Mouse (Mus musculus) heart, embryonic 10.5 days (tissue): ENCODE measurements at regions not wholly inside any gene's neighbourhood (a gene's known extent, or its start where the extent isn't known, plus 50 kb on each side); places are given as distances from the start of the nearest gene placed in this dataset.

Experiments
- DNase-seq: peaks from one replicate; pipeline ENCODE4 v3.0.0-alpha.2; 2017; ENCODE audit warnings: low spot score
- H3K27ac ChIP-seq: fragments of 300-500 bp; sonication (generic); 2 replicates; pipeline ENCODE4 v1.5.1; 2016; ENCODE audit warnings: mild to moderate bottlenecking
- H3K27me3 ChIP-seq: fragments of 300-500 bp; sonication (generic); 2 replicates; pipeline ENCODE4 v1.6.1; 2016; ENCODE audit warnings: mild to moderate bottlenecking; ENCODE audit not compliant: poor library complexity, insufficient read depth, severe bottlenecking
- H3K36me3 ChIP-seq: fragments of 300-500 bp; sonication (generic); 2 replicates; pipeline ENCODE4 v1.6.1; 2016; ENCODE audit warnings: mild to moderate bottlenecking, moderate library complexity
- H3K4me1 ChIP-seq: fragments of 300-500 bp; sonication (generic); 2 replicates; pipeline ENCODE4 v1.6.1; 2016; ENCODE audit warnings: mild to moderate bottlenecking
- H3K4me3 ChIP-seq: fragments of 300-500 bp; sonication (generic); 2 replicates; pipeline ENCODE4 v1.5.1; 2016; ENCODE audit warnings: mild to moderate bottlenecking, moderate library complexity
- H3K9me3 ChIP-seq: fragments of 300-500 bp; sonication (generic); 2 replicates; pipeline ENCODE4 v1.6.1; 2016; ENCODE audit warnings: mild to moderate bottlenecking, moderate library complexity
- WGBS: fragments of 180-500 bp; shearing (Covaris S2); methylation state at CpG from one replicate; pipeline ENCODE4 v1.1.7; 2016; 5-methylcytosine and 5-hydroxymethylcytosine counted together

DNA sequence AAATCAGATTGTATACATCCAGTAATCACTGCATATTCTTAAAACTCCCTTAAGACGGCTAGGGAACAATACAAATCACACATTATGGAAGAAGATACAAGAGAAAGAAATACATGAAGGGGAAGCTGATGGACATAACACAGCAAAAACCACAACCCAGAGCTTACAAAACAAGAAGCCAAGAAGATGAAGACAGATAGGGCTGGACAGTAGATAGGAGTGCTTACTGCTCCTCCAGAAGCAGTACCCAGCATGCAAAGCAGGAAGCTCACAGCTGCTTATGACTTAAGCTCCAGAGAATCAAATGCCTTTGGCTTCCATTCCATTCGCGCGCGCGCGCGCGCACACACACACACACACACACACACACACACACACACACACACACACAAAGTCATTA is 131.0 kb upstream of the Slc7a11 start:
- no peak for DNase-seq
- 98% methylated on average over 9 of the region's 9 CpGs for WGBS
- no peaks in the 10 kb centered on the region for H3K9me3 ChIP-seq
- H3K4me3 ChIP-seq, result no peak overlapping the region
- no peaks in the 10 kb centered on the region for H3K36me3 ChIP-seq
- H3K27me3 ChIP-seq, result no peaks in the 10 kb centered on the region
- no peak overlapping the region for H3K27ac ChIP-seq
- no peaks in the 10 kb centered on the region for H3K4me1 ChIP-seq

- DNase-seq, result no peak
- H3K27me3 ChIP-seq, result no peaks in the 10 kb centered on the region
- no peaks in the 10 kb centered on the region for H3K36me3 ChIP-seq
- no peaks in the 10 kb centered on the region for H3K4me1 ChIP-seq
- no peaks in the 10 kb centered on the region for H3K9me3 ChIP-seq
- no peak overlapping the region for H3K27ac ChIP-seq
- H3K4me3 ChIP-seq, result no peak overlapping the region
Measured at GRCm38 (mm10) chr3:50570027-50570426, 126.6 kb upstream of the Slc7a11 start.

DNA sequence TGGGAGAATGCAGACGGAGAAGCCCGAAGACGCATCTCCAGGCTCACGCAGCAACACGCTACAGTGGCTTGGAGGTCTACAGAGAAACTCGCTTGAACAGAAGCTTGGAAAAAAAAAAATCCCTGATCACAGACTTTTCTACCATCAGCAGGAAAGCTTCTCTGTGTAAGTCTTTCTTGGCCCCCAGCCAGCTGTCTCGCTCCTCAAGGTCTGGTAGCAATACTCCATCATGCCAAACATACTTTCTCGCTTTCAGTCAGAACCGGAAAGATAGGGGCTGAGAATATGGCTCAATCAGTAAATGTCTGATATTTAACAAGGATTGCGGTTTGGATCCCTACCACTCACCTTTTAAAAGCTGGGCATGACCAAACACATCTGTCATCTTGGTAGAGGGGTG is 126.2 kb upstream of the Slc7a11 start:
- Histone ChIP-seq H3K9me3 (no peaks in the 10 kb centered on the region), H3K27me3 (no peaks in the 10 kb centered on the region), H3K4me3 (no peak overlapping the region), H3K4me1 (no peaks in the 10 kb centered on the region), H3K36me3 (no peaks in the 10 kb centered on the region), H3K27ac (no peak overlapping the region)
- DNase-seq, result no peak
- WGBS, result 80% methylated on average over 10 of the region's 10 CpGs

DNA sequence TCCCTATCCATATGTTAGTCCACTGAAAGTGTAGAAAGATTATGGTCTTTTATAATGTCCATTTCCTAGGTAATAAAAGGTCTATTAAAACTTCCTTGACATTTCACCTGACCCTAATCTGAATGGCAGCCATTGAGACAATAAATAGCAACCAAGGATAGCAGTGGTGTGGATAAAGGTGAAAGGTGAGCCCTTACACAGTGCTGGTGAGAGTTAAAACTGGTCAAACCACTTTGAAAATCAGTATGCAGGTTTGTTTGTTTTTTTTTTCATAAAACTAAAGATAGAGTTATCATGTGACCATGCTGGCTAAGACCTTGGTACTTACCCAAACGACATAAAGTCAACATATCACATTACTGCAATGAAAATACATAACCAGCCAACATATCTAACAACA is 110.7 kb upstream of the Slc7a11 start:
- H3K36me3 ChIP-seq, result no peaks in the 10 kb centered on the region
- DNase-seq, result no peak
- no peaks in the 10 kb centered on the region for H3K27me3 ChIP-seq
- WGBS, result 33% methylated on average over 1 of the region's 1 CpGs
- no peaks in the 10 kb centered on the region for H3K4me1 ChIP-seq
- no peak overlapping the region for H3K27ac ChIP-seq
- no peak overlapping the region for H3K4me3 ChIP-seq
- H3K9me3 ChIP-seq, result no peaks in the 10 kb centered on the region

DNA sequence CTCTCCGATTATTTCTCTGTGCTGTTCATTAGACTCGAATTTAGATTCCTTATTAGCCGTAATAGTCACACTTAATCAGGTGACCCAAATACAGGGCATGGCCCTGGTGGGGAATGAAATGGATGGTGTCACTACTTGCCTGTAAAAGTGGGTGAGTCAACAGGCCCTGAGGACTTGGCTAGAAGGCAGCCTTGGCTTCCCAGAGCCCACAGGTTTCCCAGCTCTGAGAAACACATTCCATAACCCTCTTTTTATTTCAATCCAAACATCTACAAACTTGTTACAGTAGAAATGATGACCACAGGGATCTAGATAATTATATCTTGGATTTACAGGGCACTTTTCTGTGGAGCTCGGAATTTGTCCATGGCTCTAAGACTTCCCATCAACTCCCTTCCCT is 105.2 kb upstream of the Slc7a11 start:
- H3K4me3 ChIP-seq, result no peak overlapping the region
- DNase-seq, result no peak
- H3K27ac ChIP-seq, result no peak overlapping the region
- 78% methylated on average over 4 of the region's 4 CpGs for WGBS
- no peaks in the 10 kb centered on the region for H3K27me3 ChIP-seq
- H3K9me3 ChIP-seq, result no peaks in the 10 kb centered on the region
- H3K36me3 ChIP-seq, result no peaks in the 10 kb centered on the region
- H3K4me1 ChIP-seq, result no peaks in the 10 kb centered on the region

DNA sequence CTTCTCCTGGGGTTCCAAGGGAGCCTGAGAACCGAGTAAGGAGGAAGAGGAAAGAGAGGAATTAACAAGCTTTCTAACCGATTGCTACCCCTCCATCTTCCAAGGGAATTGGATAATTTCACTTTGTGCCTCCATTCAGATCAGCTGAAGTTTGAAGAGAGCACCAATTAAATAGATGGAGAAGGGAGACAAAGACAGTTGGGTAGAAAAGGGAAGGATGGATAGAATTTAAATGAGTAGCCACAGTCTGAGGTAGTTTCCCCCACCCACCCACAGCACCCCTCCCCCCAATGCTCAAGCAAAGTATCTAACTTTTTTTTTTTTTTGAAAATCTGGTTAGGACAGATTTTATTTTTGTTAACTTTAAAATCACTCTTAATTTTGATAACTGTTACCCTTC is 87.2 kb upstream of the Slc7a11 start:
- H3K36me3 ChIP-seq, result no peaks in the 10 kb centered on the region
- H3K4me3 ChIP-seq, result no peak overlapping the region
- H3K27me3 ChIP-seq, result no peaks in the 10 kb centered on the region
- no peak overlapping the region for H3K27ac ChIP-seq
- H3K4me1 ChIP-seq, result no peaks in the 10 kb centered on the region
- H3K9me3 ChIP-seq, result no peaks in the 10 kb centered on the region
- WGBS, result 64% methylated on average over 2 of the region's 2 CpGs
- DNase-seq, result no peak

DNA sequence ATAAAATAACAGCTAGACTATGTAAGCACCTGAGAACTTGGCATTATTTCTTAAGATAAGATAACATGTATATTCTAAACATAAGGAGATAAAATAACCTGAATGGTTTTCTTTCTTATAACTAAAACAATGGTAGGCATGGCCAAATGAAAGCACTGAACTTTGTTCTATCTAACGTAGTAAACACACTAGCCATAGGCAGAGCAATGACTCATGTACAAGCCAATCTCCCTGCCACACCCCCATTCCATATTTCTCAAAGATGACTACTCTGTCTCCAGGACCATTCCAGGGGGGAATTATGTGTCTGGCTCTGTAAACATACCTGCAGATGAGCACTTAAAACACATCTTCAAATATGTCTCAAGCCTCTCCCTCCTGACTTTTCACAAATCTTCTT is 80.6 kb upstream of the Slc7a11 start:
- WGBS, result 77% methylated on average over 1 of the region's 1 CpGs
- H3K4me1 ChIP-seq, result no peaks in the 10 kb centered on the region
- no peaks in the 10 kb centered on the region for H3K27me3 ChIP-seq
- H3K9me3 ChIP-seq, result no peaks in the 10 kb centered on the region
- no peak overlapping the region for H3K27ac ChIP-seq
- H3K4me3 ChIP-seq, result no peak overlapping the region
- no peak for DNase-seq
- H3K36me3 ChIP-seq, result no peaks in the 10 kb centered on the region

GRCm38 (mm10) chr3:50507211-50507610 is 63.8 kb upstream of the Slc7a11 start:
- no peak for DNase-seq
- H3K4me1 ChIP-seq, result no peaks in the 10 kb centered on the region
- no peak overlapping the region for H3K27ac ChIP-seq
- 81% methylated on average over 2 of the region's 2 CpGs for WGBS
- no peak overlapping the region for H3K4me3 ChIP-seq
- H3K27me3 ChIP-seq, result no peaks in the 10 kb centered on the region
- H3K9me3 ChIP-seq, result no peaks in the 10 kb centered on the region
- no peaks in the 10 kb centered on the region for H3K36me3 ChIP-seq
